Mouse (Mus musculus) E14TG2a.4 (cell line): ENCODE data around the gene Zranb1.

ENCODE experiments used
- CTCF ChIP-seq: conservative IDR thresholded peaks from 2 replicates; pipeline ENCODE4 v1.5.1; 2014; ENCODE audit warnings: low read length
- NANOG ChIP-seq: IDR thresholded peaks from 2 replicates; pipeline ENCODE4 v1.6.1; 2014; ENCODE audit warnings: borderline replicate concordance, low read length, mixed read lengths
- POU5F1 ChIP-seq: IDR thresholded peaks from 2 replicates; pipeline ENCODE4 v1.6.1; 2014; ENCODE audit warnings: low read length, borderline replicate concordance

- TF ChIP-seq CTCF = no peak
- no peak for TF ChIP-seq POU5F1
- no peak for TF ChIP-seq NANOG
These were observed 76.4 kb downstream of the Zranb1 start for GRCm38 (mm10) chr7:133007343-133007742.
